Mouse (Mus musculus): Measurements from ENCODE around the gene Ube4a.

Ube4a gene

GRCm38 (mm10) chr9:44899716-44900115 is 65.7 kb downstream of the Ube4a start:
- no peak for DNase-seq (ENCODE audit: low spot score)

GRCm38 (mm10) chr9:44897024-44897423 is 68.4 kb downstream of the Ube4a start:
- no peak for DNase-seq (ENCODE audit: low spot score)

GRCm38 (mm10) chr9:44892664-44893063 is 72.7 kb downstream of the Ube4a start:
- no peak for DNase-seq (ENCODE audit: low spot score)

- no peak for DNase-seq (ENCODE audit: low spot score)
Observed at GRCm38 (mm10) chr9:44891210-44891609, 74.2 kb downstream of the Ube4a start.

- DNase-seq (ENCODE audit: low spot score): no peak
Observed at GRCm38 (mm10) chr9:44890122-44890521, 75.3 kb downstream of the Ube4a start.

GRCm38 (mm10) chr9:44888114-44888624 is 77.2 kb downstream of the Ube4a start:
- DNase-seq (ENCODE audit: low spot score): no peak

GRCm38 (mm10) chr9:44882981-44883569 is 82.3 kb downstream of the Ube4a start:
- DNase-seq (ENCODE audit: low spot score): no peak

- DNase-seq (ENCODE audit: low spot score): no peak
Observed at GRCm38 (mm10) chr9:44882436-44882980, 82.9 kb downstream of the Ube4a start.

GRCm38 (mm10) chr9:44881941-44882435 is 83.4 kb downstream of the Ube4a start:
- peak; percentile 69 for DNase-seq (ENCODE audit: low spot score)

- DNase-seq (ENCODE audit: low spot score): peak; percentile 95
Observed at GRCm38 (mm10) chr9:44881221-44881871, 84.1 kb downstream of the Ube4a start, which contains the start of gene Kmt2a. Gene Kmt2a, minus strand, starts transcription at chr9:44881296.

- no peak for DNase-seq (ENCODE audit: low spot score)
Observed at GRCm38 (mm10) chr9:44880309-44881081, 84.9 kb downstream of the Ube4a start.

GRCm38 (mm10) chr9:44879694-44880271 is 85.6 kb downstream of the Ube4a start:
- no peak for DNase-seq (ENCODE audit: low spot score)

GRCm38 (mm10) chr9:44878776-44879500 is 86.5 kb downstream of the Ube4a start:
- DNase-seq (ENCODE audit: low spot score): no peak

GRCm38 (mm10) chr9:44877686-44878085 is 87.7 kb downstream of the Ube4a start:
- DNase-seq (ENCODE audit: low spot score): no peak

GRCm38 (mm10) chr9:44875476-44875875 is 89.9 kb downstream of the Ube4a start:
- no peak for DNase-seq (ENCODE audit: low spot score)

GRCm38 (mm10) chr9:44874198-44874597 is 91.2 kb downstream of the Ube4a start:
- DNase-seq (ENCODE audit: low spot score): no peak

GRCm38 (mm10) chr9:44873665-44874064 is 91.7 kb downstream of the Ube4a start:
- DNase-seq (ENCODE audit: low spot score): no peak
